Mouse (Mus musculus) adrenal gland, adult (tissue): Measurements from ENCODE around the gene Pck2.

Source experiments
- DNase-seq, 2 experiments: peaks; one replicate each; pipeline ENCODE4 v3.0.0; 2022 to 2023; ENCODE audit warnings: low spot score in 1 of 2; ENCODE audit not compliant: inconsistent age in 2 of 2

Pck2 gene

DNA sequence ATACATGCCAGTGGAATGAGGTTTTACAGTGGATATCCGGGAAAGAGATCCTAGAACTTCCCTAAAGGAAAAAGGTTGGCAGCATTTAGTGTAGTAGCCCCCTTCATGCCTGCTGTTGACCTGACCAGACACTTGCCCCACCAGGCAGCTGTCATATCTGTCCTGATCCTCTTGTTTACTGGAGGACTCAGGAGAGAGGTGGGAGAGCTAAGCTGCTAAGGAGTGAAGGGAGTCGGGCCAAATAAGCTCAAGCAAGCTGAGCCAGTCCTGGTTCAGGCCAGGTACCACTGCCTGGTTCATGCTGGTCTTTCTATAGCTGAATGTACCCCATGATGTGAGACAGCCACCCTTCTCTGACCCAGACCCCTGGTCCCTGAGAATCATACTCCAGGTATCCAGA lies 13.4 kb upstream of the Pck2 start:
- no peak for DNase-seq

- DNase-seq = peak in 1 of 2 experiments; percentile 63
Measured at GRCm38 (mm10) chr14:55527940-55528339, 12.1 kb upstream of the Pck2 start.

DNA sequence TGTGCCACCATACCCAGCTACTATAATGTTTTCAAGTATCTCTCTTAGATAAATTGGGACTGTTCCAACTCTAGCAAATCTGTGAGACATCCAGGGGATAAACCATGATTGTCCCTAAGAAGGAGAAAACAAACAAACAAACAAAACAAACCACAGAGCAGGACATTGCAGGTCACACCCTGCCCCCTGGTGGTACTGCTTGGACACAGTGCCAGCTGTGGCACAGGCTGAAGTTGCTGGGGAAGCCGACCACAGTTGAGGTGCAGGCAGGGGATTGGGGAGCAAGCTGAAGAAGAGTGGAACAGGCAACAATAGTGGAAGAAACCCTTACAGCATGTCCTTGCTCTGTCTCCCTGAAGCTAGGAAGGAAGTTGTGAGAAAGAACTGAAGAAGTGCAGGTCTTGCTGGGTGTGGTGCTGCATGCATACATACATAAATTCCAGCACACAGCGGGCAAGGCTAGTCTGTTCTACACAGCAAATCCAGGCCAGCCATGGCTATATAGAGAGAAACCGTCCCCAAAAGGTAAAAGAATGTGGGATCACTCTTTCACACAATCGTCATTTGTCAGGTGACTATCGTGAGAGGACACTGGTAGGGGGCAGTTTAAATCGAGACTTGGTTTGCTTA lies 3.8 kb upstream of the Pck2 start:
- DNase-seq = peak in 1 of 2 experiments; percentile 73

DNA sequence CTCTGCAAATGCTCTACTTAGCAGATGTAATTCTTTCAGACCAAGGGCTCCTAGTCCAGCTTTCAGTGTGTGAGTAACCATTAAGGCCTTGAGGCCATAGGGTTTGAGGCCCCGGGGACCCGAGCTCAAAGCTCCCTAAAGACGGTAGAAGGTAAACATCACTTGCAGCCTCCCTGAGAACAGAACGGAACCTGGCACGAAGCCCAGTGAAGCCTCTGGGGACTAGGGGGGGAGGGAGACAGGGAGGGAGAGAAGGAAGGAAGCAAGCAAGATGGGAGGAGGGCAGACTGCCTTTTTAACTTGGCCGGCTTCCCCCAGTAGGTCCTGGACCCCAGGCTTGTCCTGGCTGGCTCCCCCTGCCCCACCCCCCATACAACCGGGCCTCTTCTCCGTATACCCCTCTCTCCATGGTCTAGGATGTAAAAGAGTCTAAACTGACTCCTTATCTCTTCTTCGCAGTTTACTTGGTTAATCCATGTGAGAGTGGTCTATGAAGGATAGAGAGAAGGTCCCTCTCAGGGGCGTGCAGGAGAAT lies 788 bp downstream of the Pck2 start:
- DNase-seq = peak; percentile 79 to 93

DNA sequence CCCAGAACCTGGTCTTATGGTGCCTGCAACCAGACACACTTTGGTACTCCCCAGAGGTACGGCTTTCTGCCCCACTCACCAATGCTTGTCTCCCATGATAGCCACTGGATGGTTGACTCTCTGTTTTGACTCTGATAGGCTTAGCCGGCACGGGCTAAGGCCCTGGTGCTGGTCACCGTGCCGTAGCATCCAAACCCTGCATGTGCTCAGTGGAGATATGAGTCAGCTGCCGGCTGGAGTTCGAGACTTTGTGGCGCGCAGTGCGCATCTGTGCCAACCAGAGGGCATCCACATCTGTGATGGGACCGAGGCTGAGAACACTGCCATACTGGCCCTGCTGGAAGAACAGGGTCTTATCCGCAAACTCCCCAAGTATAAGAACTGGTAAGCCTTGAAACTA lies 2.2 kb downstream of the Pck2 start:
- DNase-seq = no peak

- DNase-seq = peak in 1 of 2 experiments; percentile 30
Measured at GRCm38 (mm10) chr14:55544334-55544733, 4.3 kb downstream of the Pck2 start.

GRCm38 (mm10) chr14:55550191-55550590 lies 10.1 kb downstream of the Pck2 start:
- DNase-seq = no peak

DNA sequence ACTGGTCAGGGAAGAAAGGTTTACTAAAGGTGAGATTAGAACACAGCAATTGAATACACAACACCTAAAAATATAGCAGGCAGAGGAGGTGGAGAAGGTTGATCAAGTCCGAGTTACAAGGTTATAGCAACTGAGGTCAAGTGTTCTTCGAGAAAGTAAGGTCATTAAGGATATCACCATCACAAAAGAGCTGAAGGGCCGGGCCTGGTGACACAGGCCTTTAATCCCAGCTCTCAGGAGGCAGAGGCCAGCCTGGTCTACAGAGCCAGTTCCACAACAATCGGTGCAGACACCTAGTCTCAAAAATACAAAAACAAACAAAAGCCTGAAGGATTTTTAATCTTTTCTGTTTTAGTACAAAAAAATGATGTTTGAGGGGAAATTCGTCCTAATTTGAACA lies 11.3 kb downstream of the Pck2 start:
- no peak for DNase-seq

GRCm38 (mm10) chr14:55551794-55552193 lies 11.7 kb downstream of the Pck2 start:
- DNase-seq = no peak

- DNase-seq = no peak
Measured at GRCm38 (mm10) chr14:55554635-55555034, 14.6 kb downstream of the Pck2 start.

- DNase-seq = no peak
Measured at GRCm38 (mm10) chr14:55555788-55556187, 15.7 kb downstream of the Pck2 start.

DNA sequence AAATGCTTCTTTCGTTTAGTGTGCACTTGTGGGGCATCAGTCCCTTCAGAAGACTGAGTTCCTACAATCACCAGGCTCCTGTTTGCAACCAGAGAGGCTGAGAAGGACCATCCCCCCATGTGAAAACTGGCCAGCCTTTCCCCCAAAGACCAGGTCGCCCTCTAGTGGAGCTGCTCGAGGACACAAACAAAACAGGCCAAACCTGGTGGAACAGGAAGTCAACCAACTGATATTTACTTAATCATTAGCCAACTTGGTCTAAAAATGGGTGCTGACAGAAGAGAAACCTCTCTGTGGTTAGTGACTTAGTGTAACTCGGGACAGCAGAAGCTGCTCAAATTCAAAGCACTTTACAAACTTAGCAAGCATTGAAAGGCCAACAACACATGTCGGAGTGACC lies 16.9 kb downstream of the Pck2 start:
- peak; percentile 77 to 93 for DNase-seq

- peak in 1 of 2 experiments; percentile 39 for DNase-seq
Measured at GRCm38 (mm10) chr14:55557587-55557986, 17.5 kb downstream of the Pck2 start.

DNA sequence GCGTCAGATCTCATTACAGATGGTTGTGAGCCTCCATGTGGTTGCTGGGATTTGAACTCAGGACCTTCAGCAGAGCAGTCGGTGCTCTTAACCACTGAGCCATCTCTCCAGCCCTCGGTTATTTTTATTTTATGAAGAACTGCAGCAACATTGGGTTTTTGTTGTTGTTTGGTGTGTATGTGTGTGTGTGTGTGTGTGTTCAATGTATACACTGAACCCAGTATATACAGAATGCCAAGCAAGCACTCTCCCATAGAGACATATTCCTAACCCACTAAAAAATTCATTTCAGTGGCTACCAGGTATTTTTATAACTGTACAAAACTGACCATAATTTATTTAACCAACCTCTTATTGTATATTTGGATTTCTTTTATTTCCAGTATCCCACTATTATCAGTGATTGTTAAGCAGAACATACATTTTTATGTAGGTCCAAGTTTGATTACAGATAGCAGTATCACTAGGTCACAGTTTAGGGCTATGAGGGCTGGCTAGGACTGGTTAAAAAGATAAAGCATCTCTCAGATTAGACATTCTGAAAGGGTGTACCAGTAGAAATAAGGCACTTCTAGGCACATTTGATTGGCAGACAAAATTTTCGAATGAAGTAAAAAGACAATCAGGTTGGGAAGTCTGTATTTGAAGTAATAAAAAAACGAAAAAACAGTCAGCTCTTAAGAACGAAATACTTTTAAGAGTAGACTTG lies 18.8 kb downstream of the Pck2 start:
- peak in 1 of 2 experiments; percentile 46 for DNase-seq

GRCm38 (mm10) chr14:55559799-55560201 lies 19.7 kb downstream of the Pck2 start, which contains the start of gene Dcaf11:
Dcaf11 (plus strand) TSS chr14:55560006.
- peak; percentile 95 to 97 for DNase-seq

GRCm38 (mm10) chr14:55560202-55561073 lies 20.4 kb downstream of the Pck2 start, which contains the start of gene A730061H03Rik:
A730061H03Rik (minus strand) TSS chr14:55560406.
- peak; percentile 99 to 100 for DNase-seq

- DNase-seq = peak; percentile 42 to 49
Measured at GRCm38 (mm10) chr14:55561860-55562259, 21.8 kb downstream of the Pck2 start.

- DNase-seq = peak in 1 of 2 experiments; percentile 16
Measured at GRCm38 (mm10) chr14:55563249-55563648, 23.2 kb downstream of the Pck2 start.

GRCm38 (mm10) chr14:55565748-55566147 lies 25.7 kb downstream of the Pck2 start:
- no peak for DNase-seq

- DNase-seq = no peak
Measured at GRCm38 (mm10) chr14:55567496-55567895, 27.4 kb downstream of the Pck2 start.

DNA sequence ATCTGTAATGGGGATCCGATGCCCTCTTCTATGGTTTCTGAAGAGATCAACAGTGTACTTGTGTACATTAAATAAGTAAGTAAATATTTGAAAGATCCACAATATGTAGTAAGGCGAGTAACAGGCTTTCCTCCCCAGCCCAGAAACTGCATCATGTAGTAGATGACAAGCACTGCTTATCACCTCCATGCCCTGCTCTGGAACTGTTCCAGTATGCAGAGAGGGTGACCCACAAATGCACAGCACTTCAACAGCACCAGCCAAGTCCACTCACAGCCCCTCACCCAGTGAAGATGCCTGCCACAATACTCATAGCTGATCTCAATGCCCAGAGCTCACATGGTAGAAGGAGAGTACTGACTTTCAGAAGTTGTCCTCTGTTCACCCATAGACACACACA lies 30.5 kb downstream of the Pck2 start:
- DNase-seq = no peak
